Mouse (Mus musculus): Measurements from ENCODE around the gene Tada3. TPM values are rescaled to one million over a fixed set of nuclear protein-coding genes. Genes with fewer than 3 reads are reported as not detected.

Tada3 gene
- polyA plus RNA-seq, 1 experiment = not detected

DNA sequence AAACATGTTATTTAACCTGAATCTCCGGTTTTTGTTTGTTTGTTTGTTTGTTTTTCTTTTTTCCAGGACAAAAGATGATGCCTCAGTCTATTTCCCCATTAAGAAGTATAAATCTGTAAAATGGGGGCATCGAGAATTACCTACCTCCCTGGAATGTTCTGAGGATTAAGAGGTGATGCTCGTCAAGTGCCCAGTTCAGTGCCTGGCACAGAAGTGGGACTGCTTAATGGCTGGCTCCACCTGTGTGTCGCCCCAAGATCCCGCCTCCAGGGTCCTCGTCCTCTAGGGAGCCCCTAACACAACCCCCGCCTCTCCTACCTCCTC lies 549 bp downstream of the Tada3 start:
- Histone ChIP-seq H3K4me1 (ENCODE audit: control insufficient read depth, insufficient read depth, low read length) (peaks cover 5% of the 10 kb centered on the region; the same call in 1 of the 2 replicates), H3K4me3 (ENCODE audit: insufficient read depth, low read depth, low read length) (peak overlapping the region; percentile 87), H3K27ac (ENCODE audit: insufficient read depth, low read depth, low read length) (peak overlapping the region; percentile 52; the same call in 1 of the 2 replicates)
- TF ChIP-seq CTCF (IDR thresholded peaks at IDR 0.05; ENCODE audit: insufficient read depth, low read depth, low read length) = no peak
- TF ChIP-seq POLR2A (IDR thresholded peaks at IDR 0.05; ENCODE audit: insufficient read depth, low read depth, low read length) = no peak
- 8% methylated on average over 7 of the region's 7 CpGs for WGBS

DNA sequence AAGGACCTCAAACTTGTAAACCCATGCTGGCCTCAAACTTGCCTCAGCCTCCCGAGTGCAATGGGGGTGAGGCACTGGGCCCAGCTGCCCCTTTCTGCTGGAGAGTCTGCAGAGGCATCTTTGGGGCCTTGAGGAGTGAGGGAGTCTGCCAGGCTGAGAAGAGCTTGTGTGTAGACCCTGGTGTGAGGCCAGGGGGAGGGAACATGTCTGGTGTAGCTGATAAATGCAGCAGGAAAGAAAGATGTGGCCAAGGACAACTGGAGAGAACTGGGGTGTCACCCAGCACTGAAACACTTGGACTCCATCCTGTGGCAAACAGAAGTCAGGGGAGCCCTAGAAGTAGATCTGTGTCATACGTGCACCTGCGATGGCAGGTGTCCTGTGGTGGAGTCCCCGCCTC lies 4.2 kb downstream of the Tada3 start:
- WGBS = 93% methylated on average over 4 of the region's 4 CpGs
- Histone ChIP-seq H3K4me1 (ENCODE audit: control insufficient read depth, insufficient read depth, low read length) (0 out of 2 replicates have a peak, but pooled peaks cover 2% of the 10 kb centered on the region), H3K27ac (ENCODE audit: insufficient read depth, low read depth, low read length) (no peak overlapping the region), H3K4me3 (ENCODE audit: insufficient read depth, low read depth, low read length) (no peak overlapping the region)
- TF ChIP-seq POLR2A (IDR thresholded peaks at IDR 0.05; ENCODE audit: insufficient read depth, low read depth, low read length) = no peak
- TF ChIP-seq CTCF (IDR thresholded peaks at IDR 0.05; ENCODE audit: insufficient read depth, low read depth, low read length) = no peak

DNA sequence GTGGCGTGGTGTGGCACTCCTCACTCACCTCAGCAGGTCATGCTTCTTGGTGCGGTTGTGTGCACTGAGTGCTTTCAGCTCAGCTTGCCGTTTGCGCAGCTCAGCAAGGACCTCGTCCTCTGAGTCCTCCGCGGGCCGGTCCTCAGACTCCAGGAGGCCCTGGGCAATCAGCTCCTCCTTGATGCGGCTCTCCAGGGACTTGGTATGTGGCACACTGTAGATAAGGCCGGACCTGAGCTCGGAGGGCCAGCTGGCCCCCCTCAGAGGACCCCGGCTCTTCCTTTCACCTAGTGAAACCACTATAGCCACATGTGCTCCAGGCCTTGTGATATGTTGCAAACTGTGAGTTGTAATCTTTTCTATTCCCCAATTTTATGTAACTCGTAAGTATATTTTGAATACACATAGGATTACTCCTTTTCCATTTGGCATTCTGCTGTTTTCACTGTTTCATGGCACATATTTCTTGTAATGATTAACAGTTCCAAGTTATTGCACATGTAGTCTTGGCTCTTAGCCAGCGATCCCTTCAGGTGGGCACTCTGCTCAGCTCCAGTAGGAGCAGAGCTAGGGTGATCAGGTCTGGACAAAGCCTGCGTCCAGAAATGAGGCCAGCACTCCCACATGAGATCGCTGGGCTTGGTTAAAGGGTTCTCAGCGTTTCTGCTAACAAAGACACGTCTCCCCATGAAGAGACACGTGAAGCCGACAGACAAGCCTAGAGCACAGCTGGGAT lies 7.3 kb downstream of the Tada3 start:
- no peak for TF ChIP-seq POLR2A (IDR thresholded peaks at IDR 0.05; ENCODE audit: insufficient read depth, low read depth, low read length)
- no peak for TF ChIP-seq CTCF (IDR thresholded peaks at IDR 0.05; ENCODE audit: insufficient read depth, low read depth, low read length)
- no peaks in the 10 kb centered on the region for H3K4me1 ChIP-seq (ENCODE audit: control insufficient read depth, insufficient read depth, low read length)
- no peak overlapping the region for H3K4me3 ChIP-seq (ENCODE audit: insufficient read depth, low read depth, low read length)
- 93% methylated on average over 20 of the region's 20 CpGs for WGBS
- no peak overlapping the region for H3K27ac ChIP-seq (ENCODE audit: insufficient read depth, low read depth, low read length)

DNA sequence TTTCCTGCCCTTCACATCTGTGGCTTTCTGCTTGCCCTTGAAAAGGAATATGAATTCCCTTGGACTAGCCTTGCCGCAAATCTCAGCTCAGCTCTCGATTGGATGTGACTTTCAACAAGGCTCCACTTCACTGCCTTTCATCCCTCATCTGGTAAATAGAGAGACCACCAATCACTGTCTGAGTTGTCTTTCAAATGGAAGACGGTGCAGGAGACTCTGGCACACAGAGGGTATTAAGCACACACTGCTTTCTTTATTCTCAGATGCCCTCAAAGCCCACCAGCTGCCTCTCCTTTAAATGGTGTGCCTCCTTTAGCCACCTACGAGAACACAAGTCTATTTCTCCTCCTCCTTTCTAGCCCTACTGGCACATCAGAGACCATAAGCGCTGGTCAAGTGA lies 9.1 kb downstream of the Tada3 start:
- no peaks in the 10 kb centered on the region; the same call in 1 of the 2 replicates for H3K4me1 ChIP-seq (ENCODE audit: control insufficient read depth, insufficient read depth, low read length)
- TF ChIP-seq CTCF (IDR thresholded peaks at IDR 0.05; ENCODE audit: insufficient read depth, low read depth, low read length) (no peak), POLR2A (IDR thresholded peaks at IDR 0.05; ENCODE audit: insufficient read depth, low read depth, low read length) (no peak)
- no peak overlapping the region for H3K27ac ChIP-seq (ENCODE audit: insufficient read depth, low read depth, low read length)
- H3K4me3 ChIP-seq (ENCODE audit: insufficient read depth, low read depth, low read length) = no peak overlapping the region
- 65% methylated on average over 5 of the region's 5 CpGs for WGBS

DNA sequence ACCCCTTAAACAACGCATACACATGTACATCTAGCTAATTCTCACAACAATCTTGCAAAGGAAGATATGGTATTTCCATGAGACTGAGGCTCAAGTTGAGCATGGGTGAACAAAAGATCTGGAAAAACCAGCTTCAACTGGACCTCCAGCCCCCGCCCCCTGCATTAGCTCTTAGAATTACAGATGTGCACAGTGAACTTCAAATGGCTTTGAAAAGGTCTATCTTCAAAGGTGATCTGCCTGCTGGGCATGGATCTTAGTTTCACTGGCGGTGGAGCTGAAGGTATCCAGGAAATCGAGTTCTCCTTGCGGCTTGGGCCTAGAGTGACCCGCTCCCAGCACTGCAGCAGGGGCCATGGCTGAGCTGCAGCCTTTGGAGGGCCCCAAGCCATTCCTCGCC lies 9.6 kb downstream of the Tada3 start:
- 90% methylated on average over 7 of the region's 7 CpGs for WGBS
- no peak overlapping the region for H3K27ac ChIP-seq (ENCODE audit: insufficient read depth, low read depth, low read length)
- H3K4me3 ChIP-seq (ENCODE audit: insufficient read depth, low read depth, low read length) = no peak overlapping the region
- TF ChIP-seq CTCF (IDR thresholded peaks at IDR 0.05; ENCODE audit: insufficient read depth, low read depth, low read length) = no peak
- no peak for TF ChIP-seq POLR2A (IDR thresholded peaks at IDR 0.05; ENCODE audit: insufficient read depth, low read depth, low read length)
- H3K4me1 ChIP-seq (ENCODE audit: control insufficient read depth, insufficient read depth, low read length) = no peaks in the 10 kb centered on the region; the same call in 1 of the 2 replicates

GRCm38 (mm10) chr6:113367574-113367973 lies 10.1 kb downstream of the Tada3 start:
- no peak overlapping the region for H3K4me3 ChIP-seq (ENCODE audit: insufficient read depth, low read depth, low read length)
- H3K27ac ChIP-seq (ENCODE audit: insufficient read depth, low read depth, low read length) = no peak overlapping the region
- 97% methylated on average over 1 of the region's 1 CpGs for WGBS
- H3K4me1 ChIP-seq (ENCODE audit: control insufficient read depth, insufficient read depth, low read length) = no peaks in the 10 kb centered on the region; the same call in 1 of the 2 replicates
- TF ChIP-seq POLR2A (IDR thresholded peaks at IDR 0.05; ENCODE audit: insufficient read depth, low read depth, low read length) (no peak), CTCF (IDR thresholded peaks at IDR 0.05; ENCODE audit: insufficient read depth, low read depth, low read length) (no peak)

- Histone ChIP-seq H3K4me3 (ENCODE audit: insufficient read depth, low read depth, low read length) (no peak overlapping the region), H3K4me1 (ENCODE audit: control insufficient read depth, insufficient read depth, low read length) (no peaks in the 10 kb centered on the region; the same call in 1 of the 2 replicates), H3K27ac (ENCODE audit: insufficient read depth, low read depth, low read length) (no peak overlapping the region)
- 85% methylated on average over 6 of the region's 6 CpGs for WGBS
- TF ChIP-seq POLR2A (IDR thresholded peaks at IDR 0.05; ENCODE audit: insufficient read depth, low read depth, low read length) (no peak), CTCF (IDR thresholded peaks at IDR 0.05; ENCODE audit: insufficient read depth, low read depth, low read length) (no peak)
Observed at GRCm38 (mm10) chr6:113366639-113367038, 11.0 kb downstream of the Tada3 start.

DNA sequence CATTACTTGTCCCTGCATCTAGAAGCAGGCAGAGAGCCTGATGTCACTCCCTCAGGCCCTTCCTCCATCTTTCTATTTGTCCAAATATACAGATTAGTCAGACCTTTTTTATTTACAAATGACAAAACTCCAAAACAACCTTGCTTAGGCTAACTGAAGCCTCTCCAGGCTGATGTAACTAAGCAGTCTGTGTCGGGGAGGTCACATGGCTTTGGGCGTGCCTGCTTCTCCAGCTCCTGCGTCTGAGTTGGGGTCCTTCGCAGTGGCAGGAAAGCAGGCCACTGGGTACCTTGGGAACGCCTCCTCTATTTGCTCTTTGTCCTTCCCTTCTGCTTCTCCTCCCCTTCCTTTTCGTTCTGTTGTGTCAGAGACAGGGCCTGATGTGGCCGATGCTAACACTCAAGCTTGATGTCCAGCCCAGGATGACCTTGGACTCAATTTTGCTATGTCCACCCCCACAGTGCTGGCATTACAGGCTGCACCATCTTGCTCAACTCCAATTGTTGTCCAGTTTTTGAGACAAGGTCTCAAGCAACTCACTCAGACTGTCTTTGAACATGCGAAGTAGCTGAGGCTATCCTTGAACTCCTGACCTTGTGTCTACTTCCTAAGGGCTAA lies 13.1 kb downstream of the Tada3 start:
- no peak overlapping the region for H3K27ac ChIP-seq (ENCODE audit: insufficient read depth, low read depth, low read length)
- no peak overlapping the region for H3K4me3 ChIP-seq (ENCODE audit: insufficient read depth, low read depth, low read length)
- no peaks in the 10 kb centered on the region; the same call in 1 of the 2 replicates for H3K4me1 ChIP-seq (ENCODE audit: control insufficient read depth, insufficient read depth, low read length)
- TF ChIP-seq POLR2A (IDR thresholded peaks at IDR 0.05; ENCODE audit: insufficient read depth, low read depth, low read length) (no peak), CTCF (IDR thresholded peaks at IDR 0.05; ENCODE audit: insufficient read depth, low read depth, low read length) (no peak)
- WGBS = 69% methylated on average over 8 of the region's 8 CpGs

DNA sequence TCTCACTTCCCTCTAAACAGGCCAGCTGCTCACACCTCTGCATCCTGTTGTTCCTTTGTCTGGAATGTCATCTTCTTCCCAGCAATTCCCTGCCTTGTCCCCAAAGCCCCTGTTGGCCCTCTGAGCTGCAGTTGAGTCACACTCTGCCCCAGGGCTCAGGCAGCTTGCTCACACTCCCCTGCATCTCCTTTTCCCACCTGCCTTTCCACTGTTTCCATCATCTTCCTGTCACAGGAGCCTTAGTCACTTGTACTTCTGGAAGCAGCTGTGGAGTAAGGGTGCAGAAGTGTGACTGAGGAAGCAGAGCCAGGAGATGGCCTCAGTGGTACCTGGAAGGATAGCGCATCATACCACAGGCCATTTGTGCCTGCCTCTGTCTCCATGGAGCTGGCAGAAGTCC lies 15.4 kb downstream of the Tada3 start:
- Histone ChIP-seq H3K4me1 (ENCODE audit: control insufficient read depth, insufficient read depth, low read length) (no peaks in the 10 kb centered on the region; the same call in 1 of the 2 replicates), H3K4me3 (ENCODE audit: insufficient read depth, low read depth, low read length) (no peak overlapping the region), H3K27ac (ENCODE audit: insufficient read depth, low read depth, low read length) (no peak overlapping the region)
- TF ChIP-seq CTCF (IDR thresholded peaks at IDR 0.05; ENCODE audit: insufficient read depth, low read depth, low read length) (no peak), POLR2A (IDR thresholded peaks at IDR 0.05; ENCODE audit: insufficient read depth, low read depth, low read length) (no peak)
- WGBS = 92% methylated on average over 1 of the region's 1 CpGs

All from olfactory bulb, adult 2 months (tissue).